1 mouse cellular context compared by ENCODE assay signal in genomic region chr8:93454258-93454877, GRCm38 (mm10).
TF ChIP-seq lines count a peak whose summit lies in the region.

No protein-coding gene starts in this region.

TF ChIP-seq in CH12.LX, 34 proteins besides CTCF, POLR2A, EP300 and RAD21 (continued from another document):
- TF ChIP-seq MAFK (IDR thresholded peaks at IDR 0.05; ENCODE audit: insufficient replicate concordance, low read length) (no peak), SMC3 (IDR thresholded peaks at IDR 0.05; ENCODE audit: low read depth, low read length) (no peak), POLR2AphosphoS2 (IDR thresholded peaks at IDR 0.05; ENCODE audit: low read depth, low read length) (peak; percentile 73; the same call in 1 of the 2 replicates), MAX (IDR thresholded peaks at IDR 0.05; ENCODE audit: low read length) (peak; percentile 86), MYC (IDR thresholded peaks at IDR 0.05; ENCODE audit: low read depth, low read length) (peak; percentile 78), MEF2A (IDR thresholded peaks at IDR 0.05; ENCODE audit: borderline replicate concordance, low read depth, low read length) (no peak; the same call in 1 of the 2 replicates), ZMIZ1 (IDR thresholded peaks at IDR 0.05; ENCODE audit: low read depth, low read length) (peak; percentile 86; the same call in 1 of the 2 replicates), HCFC1 (IDR thresholded peaks at IDR 0.05; ENCODE audit: low read depth, low read length) (no peak; the same call in 1 of the 2 replicates), ETS1 (conservative IDR thresholded peaks at IDR 0.05; ENCODE audit: low read depth, low read length) (no peak), UBTF (IDR thresholded peaks at IDR 0.05; ENCODE audit: low read depth, low read length) (no peak)
